Mouse (Mus musculus) CH12.LX (cell line): ENCODE measurements around the gene Fga. TPM values are rescaled to one million over a fixed set of nuclear protein-coding genes. Genes with fewer than 3 reads are reported as not detected.

Experiments
- CHD1 ChIP-seq: IDR thresholded peaks from 2 replicates; pipeline ENCODE4 v1.6.1; 2012; ENCODE audit warnings: low read depth, low read length, improper control_type of control experiment, inconsistent platforms
- ETS1 ChIP-seq: conservative IDR thresholded peaks from 2 replicates; pipeline ENCODE4 v1.6.1; 2012; ENCODE audit warnings: low read depth, mild to moderate bottlenecking, inconsistent platforms, low read length, improper control_type of control experiment, moderate library complexity
- JUN ChIP-seq: IDR thresholded peaks from 2 replicates; pipeline ENCODE4 v1.6.1; 2011; ENCODE audit warnings: low read depth, mild to moderate bottlenecking, low read length, improper control_type of control experiment, moderate library complexity; ENCODE audit not compliant: insufficient read depth
- MYC ChIP-seq: IDR thresholded peaks from 2 replicates; pipeline ENCODE4 v1.6.1; 2011; ENCODE audit warnings: low read depth, mild to moderate bottlenecking, improper control_type of control experiment, low read length
- NRF1 ChIP-seq: IDR thresholded peaks from 2 replicates; pipeline ENCODE4 v1.6.1; 2014; ENCODE audit warnings: low read depth, mild to moderate bottlenecking, inconsistent platforms, low read length, improper control_type of control experiment, moderate library complexity
- ZNF384 ChIP-seq: IDR thresholded peaks from 2 replicates; pipeline ENCODE4 v1.6.1; 2012; ENCODE audit warnings: low read depth, low read length, improper control_type of control experiment, inconsistent platforms
- polyA plus RNA-seq: library from polyadenylated mRNA; unstranded; fragments of >175 nt; gene quantifications from 2 replicates; pipeline ENCODE4 v1.2.1, GENCODE M21; 2012; ENCODE audit warnings: low read depth; ENCODE audit not compliant: insufficient read length
- total RNA-seq, 2 experiments: library from RNA; depleted of rRNA; stranded (reverse); fragments of 300-350 nt in 1 of 2; fragments of >200 nt in 1 of 2; gene quantifications; 2 replicates each; pipeline ENCODE4 v1.2.3; 2012 to 2014

Gene Fga
- total and polyA plus RNA-seq, 3 experiments = not detected

GRCm38 (mm10) chr3:83080567-83081055 is 54.7 kb downstream of the Fga start (continued):
- TF ChIP-seq ETS1 (no peak), ZNF384 (no peak; the same call in 1 of the 2 replicates), CHD1 (no peak), NRF1 (no peak), JUN (no peak), MYC (0 out of 2 replicates have a peak, but pooled peaks have one; percentile 22)

Other genes with a start within 250 kb of the Fga start
- not detected in 2 replicates for gene Rbm46, start 149.6 kb upstream of the Fga start, total RNA-seq (2012; rRNA removed)
- gene Rbm46, start 149.6 kb upstream of the Fga start, total RNA-seq (2014; rRNA removed) = not detected in 2 replicates
- gene Rbm46, start 149.6 kb upstream of the Fga start, polyA plus RNA-seq = not detected in 2 replicates
- not detected in 2 replicates for gene Lrat, start 122.1 kb upstream of the Fga start, total RNA-seq (2012; rRNA removed)
- not detected in 2 replicates for gene Lrat, start 122.1 kb upstream of the Fga start, total RNA-seq (2014; rRNA removed)
- gene Lrat, start 122.1 kb upstream of the Fga start, polyA plus RNA-seq = not detected in 2 replicates
- gene Fgg, start 18.4 kb upstream of the Fga start, total RNA-seq (2012; rRNA removed) = not detected in 2 replicates
- gene Fgg, start 18.4 kb upstream of the Fga start, total RNA-seq (2014; rRNA removed) = not detected in 2 replicates
- gene Fgg, start 18.4 kb upstream of the Fga start, polyA plus RNA-seq = not detected in 2 replicates
- gene Fgb, start 23.8 kb downstream of the Fga start, total RNA-seq (2012; rRNA removed) = not detected in 2 replicates
- gene Fgb, start 23.8 kb downstream of the Fga start, total RNA-seq (2014; rRNA removed) = not detected in 2 replicates
- gene Fgb, start 23.8 kb downstream of the Fga start, polyA plus RNA-seq = not detected in 2 replicates
- 93.1 and 101 TPM in 2 replicates for gene Plrg1, start 29.4 kb downstream of the Fga start, total RNA-seq (2012; rRNA removed)
- gene Plrg1, start 29.4 kb downstream of the Fga start, total RNA-seq (2014; rRNA removed) = 128 and 138 TPM in 2 replicates
- gene Plrg1, start 29.4 kb downstream of the Fga start, polyA plus RNA-seq = 99.9 and 108 TPM in 2 replicates
- gene Dchs2, start 101.9 kb downstream of the Fga start, total RNA-seq (2012; rRNA removed) = not detected in 2 replicates
- gene Dchs2, start 101.9 kb downstream of the Fga start, total RNA-seq (2014; rRNA removed) = not detected in 2 replicates
- not detected in 2 replicates for gene Dchs2, start 101.9 kb downstream of the Fga start, polyA plus RNA-seq